Mouse (Mus musculus): Measurements from ENCODE around the gene Olfr464.

The Olfr464 gene

DNA sequence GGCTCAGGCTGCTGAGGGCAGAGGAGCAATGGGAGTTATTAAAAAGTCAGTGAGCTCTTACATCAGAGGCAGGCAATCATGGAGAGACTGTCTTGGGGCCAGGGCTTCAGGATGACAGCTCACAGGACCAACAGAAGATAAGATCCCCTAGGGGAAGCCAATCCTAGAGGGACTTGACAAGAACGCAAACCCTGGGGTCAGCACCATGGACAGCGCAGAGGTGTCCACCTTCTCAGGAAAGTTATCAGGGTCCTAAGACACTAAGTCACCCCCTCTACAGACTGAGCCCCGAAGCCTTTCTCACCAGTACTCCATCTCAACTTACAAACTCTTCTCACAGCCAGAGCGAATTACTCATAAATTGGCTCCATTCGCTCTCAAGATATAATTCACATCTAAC lies at the start of gene Olfr464:
Gene Olfr464, minus strand, starts transcription at position 2 of the 400 bp plus-strand sequence.
- DNase-seq (ENCODE audit: low read depth) = peak; percentile 68

DNA sequence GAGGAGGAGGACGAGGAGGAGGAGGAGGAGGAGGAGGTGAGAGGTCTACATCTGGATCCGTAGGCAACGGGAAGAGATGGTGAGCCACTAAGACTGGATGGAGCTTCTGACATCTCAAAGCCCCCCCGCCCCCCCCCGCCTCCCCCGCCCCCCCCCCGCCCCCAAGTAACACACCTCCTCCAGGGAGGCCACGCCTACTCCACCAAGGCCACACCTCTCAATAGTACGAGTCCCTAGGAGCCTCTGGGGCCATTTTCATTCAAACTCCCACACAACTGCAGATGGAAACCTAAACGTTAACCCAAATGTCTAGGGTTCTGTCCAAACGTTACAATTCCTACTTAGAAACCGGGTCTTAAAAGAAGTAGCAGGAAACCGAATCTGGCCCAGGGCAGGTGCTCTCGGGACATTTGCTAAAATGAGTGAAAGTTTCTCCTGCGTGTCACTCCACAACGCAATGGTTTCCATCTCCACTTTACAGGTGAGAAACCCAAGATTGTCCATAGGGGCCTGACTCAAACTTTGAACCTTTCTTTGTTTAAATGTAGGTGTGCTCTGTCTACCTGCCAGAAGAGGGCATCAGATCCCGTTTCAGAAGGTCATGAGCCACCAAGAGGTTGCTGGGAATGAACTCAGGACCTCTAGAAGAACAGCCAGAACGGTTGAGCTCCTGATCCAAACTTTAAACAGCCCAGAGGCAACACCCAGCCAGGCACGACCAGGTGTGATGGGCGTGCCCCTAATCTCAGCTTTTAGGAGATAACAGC lies 47.8 kb upstream of the Olfr464 start:
- DNase-seq (ENCODE audit: low read depth) = no peak

DNA sequence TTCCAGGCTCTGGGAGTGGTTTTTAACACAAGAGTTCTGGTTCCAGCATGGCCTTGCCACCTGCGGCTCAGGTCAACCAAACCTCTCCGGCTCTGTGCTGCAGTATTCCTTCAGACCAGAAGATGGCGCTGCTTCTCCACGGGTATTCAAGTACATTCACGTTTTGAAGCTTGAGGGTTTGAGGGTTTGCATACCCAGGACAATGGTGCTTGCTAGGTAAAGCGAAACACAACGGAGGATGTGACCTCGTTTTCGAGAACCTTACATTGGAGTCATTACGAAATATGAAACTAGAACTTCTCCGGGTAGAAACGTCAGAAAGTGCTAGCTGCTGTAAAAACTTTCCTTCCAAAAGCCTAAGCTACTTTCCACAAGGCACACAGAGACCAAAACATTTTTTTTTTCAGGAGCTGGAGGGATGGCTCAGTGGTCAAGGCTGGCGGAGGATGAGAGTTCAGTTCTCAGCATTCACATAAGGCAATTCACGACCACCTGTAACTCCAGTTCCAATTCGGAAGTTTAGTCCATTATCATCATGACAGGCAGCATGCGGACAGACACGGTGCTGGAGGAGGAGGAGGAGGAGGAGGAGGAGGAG lies 47.0 kb upstream of the Olfr464 start:
- peak; percentile 80 for DNase-seq (ENCODE audit: low read depth)

DNA sequence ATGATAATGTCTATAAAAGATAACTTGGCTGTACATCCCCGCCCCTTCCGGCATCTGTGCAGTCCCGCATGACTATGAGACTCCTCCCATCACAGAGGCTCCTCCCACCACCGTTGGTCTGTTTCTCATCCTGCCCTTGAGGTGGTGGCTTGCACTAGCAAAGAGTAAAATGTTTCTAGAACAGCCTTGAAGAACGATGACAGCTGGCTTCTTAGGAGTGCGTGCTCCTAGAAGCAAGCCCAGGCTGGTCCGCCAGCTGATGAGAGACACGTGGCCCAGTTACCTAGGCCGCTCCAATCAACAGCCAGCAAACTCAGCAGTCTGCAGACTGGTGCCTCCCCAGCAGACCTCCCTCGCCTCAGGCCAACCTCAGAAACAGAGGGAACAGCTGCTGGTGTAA lies 45.4 kb upstream of the Olfr464 start:
- DNase-seq (ENCODE audit: low read depth) = no peak

DNA sequence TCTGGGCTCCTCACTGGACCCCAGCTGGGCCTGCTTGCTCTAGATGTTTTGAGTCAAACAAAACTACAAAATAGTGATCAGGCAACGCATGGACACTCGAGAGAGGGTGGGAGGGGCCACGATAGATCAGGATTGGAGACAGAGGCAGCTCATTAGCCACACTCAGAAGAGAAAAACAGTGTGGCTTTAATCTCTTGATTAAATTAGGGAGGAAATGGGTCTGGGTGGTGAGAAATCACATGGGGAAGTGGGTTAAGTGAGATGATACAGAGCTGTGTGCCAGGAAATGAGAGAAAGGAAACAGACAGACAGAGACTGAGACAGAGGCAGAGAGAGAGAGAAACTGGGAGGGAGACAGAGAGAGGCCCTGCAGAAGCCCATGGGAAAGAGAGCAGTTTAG lies 44.5 kb upstream of the Olfr464 start:
- DNase-seq (ENCODE audit: low read depth) = no peak

DNA sequence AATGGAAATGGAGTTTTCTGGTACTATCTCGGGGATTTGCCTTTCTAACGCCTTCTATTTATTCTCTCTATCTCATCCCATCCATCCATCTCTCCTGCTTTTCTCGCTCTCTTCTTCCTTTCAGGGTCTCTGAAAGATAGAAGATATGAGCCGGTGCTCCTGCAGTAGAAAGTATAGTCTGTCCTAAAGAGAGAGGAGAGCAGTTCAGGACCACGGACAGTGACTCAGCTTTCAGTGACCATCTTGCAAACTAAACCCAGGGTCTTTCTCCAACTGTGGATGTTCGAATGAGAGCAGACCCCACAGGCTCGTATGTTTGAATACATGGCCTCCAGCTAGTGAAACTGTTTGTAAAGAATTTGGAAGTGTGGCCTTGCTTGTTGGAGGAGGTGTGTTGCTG lies 36.3 kb upstream of the Olfr464 start:
- DNase-seq (ENCODE audit: low read depth) = peak; percentile 43

DNA sequence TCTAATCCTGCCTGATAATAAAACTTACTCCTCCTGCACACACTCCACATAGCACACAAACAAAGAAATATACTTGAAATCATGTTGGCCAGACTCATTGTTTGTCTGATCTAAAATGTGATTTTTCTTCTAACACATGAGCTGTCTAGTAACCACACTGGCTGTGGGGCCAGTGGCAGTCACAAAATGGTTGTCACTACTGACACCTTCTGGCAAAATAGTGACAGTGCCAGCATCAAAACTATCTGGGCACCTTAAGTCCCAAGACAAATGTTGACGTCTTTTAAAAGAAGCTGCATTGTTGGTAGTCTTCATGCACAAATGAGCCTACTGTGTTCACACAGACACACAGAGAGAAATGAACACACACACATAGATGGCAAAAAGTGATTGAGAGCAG lies 34.4 kb upstream of the Olfr464 start:
- no peak for DNase-seq (ENCODE audit: low read depth)

DNA sequence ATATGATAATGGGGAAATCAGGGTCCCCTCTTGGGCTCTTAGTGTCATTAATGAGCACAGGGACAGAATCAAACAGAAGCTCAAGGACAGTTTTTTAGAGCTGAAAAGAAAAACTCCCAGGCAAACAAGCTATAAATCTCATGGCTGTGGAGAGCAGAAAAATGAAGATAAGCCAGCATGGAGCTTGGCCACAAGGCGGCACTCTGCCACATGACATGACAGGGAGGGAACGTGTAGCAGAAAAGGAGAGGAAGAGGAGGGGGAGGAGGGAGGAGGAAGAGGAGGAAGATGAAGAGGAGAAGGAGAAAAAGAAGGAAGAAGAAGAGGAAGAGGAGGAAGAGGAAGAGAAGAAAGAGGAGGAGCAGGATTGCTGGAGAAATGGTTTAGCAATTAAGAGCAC lies 29.2 kb upstream of the Olfr464 start:
- no peak for DNase-seq (ENCODE audit: low read depth)

DNA sequence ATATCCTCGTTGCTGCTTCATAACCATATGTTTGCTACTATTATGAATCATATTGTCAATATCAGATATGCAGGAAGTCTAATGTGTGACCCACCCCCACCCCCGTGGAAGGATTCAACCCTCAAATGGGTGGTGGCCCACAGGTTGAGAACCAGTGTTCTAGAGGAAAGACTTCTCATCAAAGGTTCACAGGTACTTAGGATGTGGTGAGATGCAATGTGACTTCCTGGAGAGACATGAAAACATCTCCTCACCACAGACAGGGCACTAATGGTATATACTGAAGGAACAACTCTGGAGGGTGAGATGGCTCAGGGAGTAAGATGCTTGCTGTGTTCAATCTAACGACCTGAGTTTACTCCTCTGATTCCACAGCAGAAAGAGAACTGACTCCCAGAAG lies 14.7 kb upstream of the Olfr464 start:
- no peak for DNase-seq (ENCODE audit: low read depth)

DNA sequence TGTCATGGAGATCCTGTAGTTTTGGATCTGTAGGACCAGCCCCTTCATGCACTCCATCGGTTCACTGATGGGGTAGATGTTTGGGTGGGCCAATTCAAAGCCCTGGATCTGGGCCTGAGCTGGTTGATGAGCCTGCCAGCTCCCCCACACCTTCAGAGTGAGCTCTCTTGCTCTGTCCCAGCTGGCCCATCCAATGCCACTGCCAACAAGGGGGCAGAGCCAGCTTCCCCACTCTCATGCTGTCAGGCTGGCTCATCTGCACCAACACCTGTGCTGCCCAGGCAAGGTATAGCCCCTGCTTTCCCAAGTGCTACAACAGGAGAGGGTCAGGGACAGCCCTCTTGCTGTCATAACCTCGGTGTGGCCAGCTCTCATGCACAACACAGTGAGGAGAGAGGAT lies 13.0 kb upstream of the Olfr464 start:
- DNase-seq (ENCODE audit: low read depth) = no peak

DNA sequence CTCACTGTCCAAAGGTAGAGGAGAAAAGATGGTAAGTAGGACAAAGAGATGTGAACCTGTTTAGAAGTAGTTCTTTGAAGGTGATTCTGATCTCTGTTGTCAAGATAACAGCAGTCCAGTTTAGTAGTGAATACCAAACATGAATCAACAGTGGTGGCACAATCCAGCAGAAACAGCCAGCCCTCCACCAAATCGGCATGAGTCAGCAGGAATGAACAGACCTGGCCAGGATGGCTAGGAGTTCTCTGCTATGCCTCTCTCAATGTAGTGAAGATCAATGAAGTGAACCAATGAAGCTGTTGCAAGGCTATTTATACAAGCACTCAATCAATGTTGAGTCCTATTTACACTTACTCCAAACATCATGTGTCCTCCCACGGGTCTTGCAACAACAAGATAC lies 9.6 kb upstream of the Olfr464 start:
- DNase-seq (ENCODE audit: low read depth) = no peak

DNA sequence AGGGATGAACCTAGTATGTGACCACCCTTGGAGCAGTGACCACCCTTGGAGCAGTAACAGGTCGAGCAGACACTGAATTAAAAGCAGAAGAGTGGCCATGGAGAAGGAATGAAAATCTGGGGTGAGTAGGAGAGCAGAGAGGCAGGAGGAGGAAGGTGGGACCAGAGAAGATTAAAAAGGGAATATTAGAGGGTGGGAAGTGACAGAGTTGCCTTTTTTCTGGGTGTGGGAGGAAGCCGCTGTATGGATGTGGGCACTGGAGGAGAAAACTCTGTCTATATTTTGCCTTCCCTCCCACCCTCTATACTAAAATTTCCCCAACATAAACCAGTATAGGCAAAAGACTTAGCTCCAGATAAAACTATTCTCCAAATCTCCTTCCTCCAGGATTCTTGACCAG lies 466 bp downstream of the Olfr464 start:
- DNase-seq (ENCODE audit: low read depth) = no peak

DNA sequence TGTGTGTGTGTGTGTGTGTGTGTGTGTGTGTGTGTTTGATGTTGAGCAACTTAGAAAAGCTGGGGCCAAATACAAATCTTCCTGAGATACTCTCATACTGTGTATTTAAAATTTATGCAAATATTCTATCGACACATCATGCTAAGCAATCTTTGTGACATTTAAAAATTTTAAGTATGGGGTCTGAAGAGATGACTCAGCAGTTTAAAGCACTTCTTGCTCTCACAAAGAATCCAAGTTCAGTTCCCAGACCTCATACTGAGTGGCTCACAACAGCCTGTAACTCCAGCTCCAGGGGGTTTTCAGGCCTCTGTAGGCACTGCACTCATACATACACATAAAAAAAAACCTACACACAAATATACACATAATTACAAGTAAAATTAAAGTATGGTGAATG lies 4.8 kb downstream of the Olfr464 start:
- DNase-seq (ENCODE audit: low read depth) = no peak

DNA sequence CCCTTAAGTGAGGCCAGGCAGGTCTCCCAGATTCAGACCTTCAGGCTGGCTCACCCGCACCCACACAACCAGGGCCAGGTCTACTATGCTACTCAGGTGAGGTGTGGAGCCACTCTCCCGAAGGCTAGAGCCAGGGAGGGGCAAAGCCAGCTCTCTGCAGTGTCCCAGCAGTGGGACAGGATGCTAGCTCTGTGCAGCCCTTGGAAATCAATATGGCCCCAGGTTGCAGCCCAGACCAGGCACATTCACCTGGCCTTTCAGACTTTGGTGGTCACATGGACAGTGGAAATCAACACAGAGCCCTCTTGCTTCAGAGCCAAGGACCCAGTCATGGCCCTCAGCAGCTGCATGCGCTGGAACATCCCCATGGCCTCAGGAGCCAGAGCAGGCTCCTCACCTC lies 16.4 kb downstream of the Olfr464 start:
- no peak for DNase-seq (ENCODE audit: low read depth)

DNA sequence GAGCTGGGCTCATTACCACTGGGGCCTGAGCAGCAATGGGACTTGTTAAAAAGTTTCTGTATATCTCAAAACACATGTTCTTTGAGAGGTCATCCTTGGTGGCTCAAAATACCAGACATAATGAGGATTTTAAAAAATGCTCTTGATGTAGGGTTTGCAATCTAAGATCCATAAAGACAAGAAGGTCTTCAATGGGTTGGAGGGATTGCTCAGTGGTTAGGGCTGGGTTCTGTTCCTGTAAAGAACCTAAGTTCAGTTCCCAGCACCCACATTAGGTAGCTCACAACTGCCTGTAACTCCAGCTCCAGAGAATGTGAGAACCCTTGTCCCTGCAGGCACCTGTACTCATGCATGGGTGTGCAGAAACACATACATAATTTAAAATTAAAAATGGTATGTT lies 23.5 kb downstream of the Olfr464 start, which contains the start of gene Olfr463:
Gene Olfr463, minus strand, starts transcription at position 101 of the 400 bp plus-strand sequence.
- DNase-seq (ENCODE audit: low read depth) = no peak

DNA sequence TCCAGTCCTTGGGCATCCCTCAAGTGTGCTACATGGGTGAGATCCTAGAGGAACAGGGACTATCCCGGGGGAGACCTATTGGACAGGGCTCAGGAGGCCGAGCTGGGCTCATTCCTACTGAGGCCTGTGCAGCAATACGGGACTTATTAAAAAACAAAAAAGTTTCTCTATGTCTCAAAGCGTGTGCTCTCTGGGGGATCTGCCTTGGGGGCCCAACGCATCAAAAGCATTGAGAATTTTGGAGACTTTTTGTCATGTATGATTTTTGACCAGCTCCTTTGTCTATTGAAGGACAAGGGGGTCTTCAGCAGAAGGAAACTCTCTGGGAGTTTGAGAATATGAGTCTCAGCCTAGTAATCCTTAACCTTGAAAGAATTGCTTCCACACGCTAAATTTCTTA lies 28.6 kb downstream of the Olfr464 start, which contains the start of gene Olfr462:
Gene Olfr462, minus strand, starts transcription at position 101 of the 400 bp plus-strand sequence.
- DNase-seq (ENCODE audit: low read depth) = no peak

DNA sequence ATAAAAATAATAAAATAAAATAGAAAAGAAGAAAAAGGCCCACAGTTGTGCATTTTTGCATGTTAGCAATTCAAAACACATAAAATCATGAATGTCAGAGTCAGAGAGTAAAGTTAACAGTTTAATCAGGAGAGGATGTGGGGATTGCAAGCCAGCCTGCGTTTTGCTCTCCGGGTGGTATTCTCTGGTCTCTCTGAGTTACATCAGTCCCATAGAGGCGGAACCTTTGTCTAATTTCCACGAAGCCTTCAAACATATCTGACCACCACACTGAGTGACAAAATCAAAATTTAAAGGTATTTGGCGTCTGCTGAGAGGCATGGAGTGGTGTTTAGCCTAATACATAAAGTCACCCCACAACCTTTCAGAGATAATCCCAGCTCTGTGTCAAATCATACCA lies 35.9 kb downstream of the Olfr464 start:
- DNase-seq (ENCODE audit: low read depth) = no peak

DNA sequence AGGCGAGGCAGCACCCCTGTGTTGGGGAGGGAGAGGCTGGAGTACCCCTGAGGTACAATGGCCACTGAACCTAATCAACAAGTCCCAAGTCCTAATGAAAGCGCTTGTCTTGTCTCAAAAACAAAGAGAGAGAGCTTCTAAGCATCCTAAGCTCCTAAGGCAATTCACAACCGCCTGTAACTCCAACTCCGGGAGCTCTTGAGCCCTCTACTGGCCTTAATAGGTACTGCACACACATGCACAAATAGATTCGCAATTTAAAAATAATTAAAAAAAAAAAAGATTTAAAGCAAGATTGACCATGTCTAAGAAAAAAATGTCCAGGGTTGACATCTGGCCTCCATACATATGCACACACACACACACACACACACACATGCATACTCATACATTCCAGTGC lies 37.3 kb downstream of the Olfr464 start:
- DNase-seq (ENCODE audit: low read depth) = no peak

DNA sequence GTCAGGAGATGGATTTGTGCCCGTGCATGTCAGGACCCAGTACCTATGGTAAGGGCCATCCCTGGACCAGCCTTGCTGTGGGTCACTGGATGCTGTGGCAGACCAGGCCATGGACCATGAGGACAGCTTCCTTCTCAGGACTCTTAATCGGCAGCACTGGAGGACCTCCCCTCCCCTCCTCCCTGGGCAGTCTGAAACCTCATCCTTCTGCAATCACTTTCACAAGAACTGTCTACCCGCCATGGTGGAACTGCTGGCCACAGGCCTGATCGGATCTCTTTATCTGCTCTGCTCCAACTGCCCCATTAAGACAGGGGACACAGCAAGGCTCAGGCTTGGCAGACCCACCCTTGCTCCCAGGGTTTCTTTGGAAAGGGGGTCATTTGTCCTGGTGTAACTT lies 39.1 kb downstream of the Olfr464 start:
- DNase-seq (ENCODE audit: low read depth) = no peak

DNA sequence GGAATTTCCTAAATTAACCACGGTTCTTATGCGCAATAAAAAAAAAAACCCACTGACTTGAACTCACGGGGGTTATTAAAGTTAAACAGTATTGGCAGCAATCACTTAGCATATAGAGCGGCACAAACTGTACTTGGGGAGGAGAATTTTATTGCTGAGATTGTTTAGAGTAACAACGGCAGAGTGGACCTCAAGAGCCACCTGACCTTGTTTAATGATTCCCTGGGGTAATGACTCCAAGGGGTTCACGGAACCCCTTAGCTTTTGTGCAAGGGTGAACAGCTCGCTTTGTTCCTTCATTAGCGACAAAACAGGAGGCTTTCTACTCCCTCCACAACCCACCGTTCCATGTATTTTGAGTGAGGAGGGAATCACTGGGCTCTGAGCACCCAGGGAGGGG lies 40.9 kb downstream of the Olfr464 start:
- no peak for DNase-seq (ENCODE audit: low read depth)

DNA sequence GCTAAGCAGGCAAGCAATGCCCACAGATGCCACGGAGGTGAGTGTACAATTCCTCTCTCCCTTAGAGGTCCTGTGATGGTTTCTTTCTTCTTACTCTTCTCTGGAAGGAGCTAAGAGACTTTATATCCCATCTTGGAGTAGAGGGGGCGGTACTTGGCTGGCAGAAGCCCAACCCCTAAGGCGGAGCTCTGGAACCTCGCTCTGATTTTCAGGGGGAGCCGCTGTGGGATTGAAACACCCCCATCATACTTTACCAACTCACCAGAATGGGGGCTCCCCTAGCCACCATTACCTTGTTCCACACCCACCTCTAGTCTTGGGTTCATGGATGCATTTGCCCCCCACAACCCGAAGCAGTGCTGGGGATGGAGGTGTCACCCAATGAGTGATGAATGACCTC lies 45.3 kb downstream of the Olfr464 start, which contains the start of gene Epx:
Gene Epx, minus strand, starts transcription at position 101 of the 400 bp plus-strand sequence.
- DNase-seq (ENCODE audit: low read depth) = no peak

DNA sequence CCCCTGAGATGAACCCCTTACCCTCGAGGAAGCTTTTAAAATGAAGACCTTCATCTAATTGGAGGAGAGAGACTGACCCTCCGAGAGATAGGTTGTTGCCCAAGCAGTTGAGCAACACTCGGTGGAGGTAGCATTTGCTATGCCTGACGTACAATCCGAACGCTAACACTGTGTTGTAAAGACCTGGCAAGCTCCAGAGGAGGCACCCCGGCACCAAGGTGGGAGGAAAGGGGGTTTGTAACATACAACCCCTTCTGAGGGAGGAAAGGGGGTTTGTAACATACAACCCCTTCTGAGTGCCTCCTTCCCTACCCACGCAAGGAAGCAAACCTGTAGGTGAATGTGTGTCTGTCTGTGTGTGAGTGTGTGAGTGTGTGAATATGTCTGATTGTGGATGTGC lies 49.0 kb downstream of the Olfr464 start:
- DNase-seq (ENCODE audit: low read depth) = no peak

DNA sequence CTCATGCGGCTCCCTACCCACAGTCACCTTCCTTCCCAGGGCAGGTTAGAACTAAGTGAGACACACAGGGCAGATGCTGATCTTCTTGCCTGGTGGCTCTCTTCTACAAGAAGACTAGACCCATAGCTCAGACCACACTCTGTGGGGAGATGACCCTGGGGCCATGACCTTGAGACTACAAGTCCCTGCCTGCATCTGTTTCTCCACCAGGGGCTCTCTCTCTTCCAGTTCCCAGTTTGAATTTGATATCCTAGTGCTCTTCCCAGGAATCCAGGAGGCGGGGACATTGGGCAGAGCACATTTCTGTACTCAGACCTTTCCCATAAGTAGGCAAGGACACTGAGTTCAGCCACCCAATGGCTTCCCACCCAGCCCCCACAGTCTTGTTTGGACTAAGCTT lies 50.7 kb downstream of the Olfr464 start:
- DNase-seq (ENCODE audit: low read depth) = no peak

DNA sequence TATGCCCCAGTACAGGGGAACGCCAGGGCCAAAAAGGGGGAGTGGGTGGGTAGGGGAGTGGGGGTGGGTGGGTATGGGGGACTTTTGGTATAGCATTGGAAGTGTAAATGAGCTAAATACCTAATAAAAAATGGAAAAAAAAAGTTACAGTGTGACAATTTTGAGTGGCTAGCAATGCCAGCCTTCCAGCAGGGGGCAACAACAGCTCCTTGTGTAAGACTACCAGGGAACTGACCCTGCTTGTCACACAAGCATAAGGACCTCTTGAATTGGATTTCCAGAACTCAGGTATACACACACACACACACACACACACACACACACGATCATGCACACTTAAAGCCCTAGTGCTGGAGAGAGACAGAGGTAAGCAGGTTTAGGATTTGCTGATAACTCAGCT lies 53.9 kb downstream of the Olfr464 start:
- peak; percentile 6 for DNase-seq (ENCODE audit: low read depth)
